Mouse (Mus musculus) kidney, adult 2 months (tissue): Measurements from ENCODE around the gene Prpf40b. TPM values are rescaled to one million over a fixed set of nuclear protein-coding genes. Genes with fewer than 3 reads are reported as not detected.

Experiments
- DNase-seq: peaks from one replicate; pipeline ENCODE4 v3.0.0; 2021
- H3K27ac ChIP-seq: fragments of 200-500 bp; 2 replicates; pipeline ENCODE4 v1.5.1; 2012; ENCODE audit warnings: low read depth, low read length, control low read depth, inconsistent platforms; ENCODE audit not compliant: insufficient read depth
- H3K27me3 ChIP-seq: fragments of 200-500 bp; replicated peaks from 2 replicates; pipeline ENCODE4 v1.6.1; 2012; ENCODE audit warnings: mild to moderate bottlenecking, moderate library complexity, low read length, inconsistent platforms; ENCODE audit not compliant: control insufficient read depth, insufficient read depth
- H3K36me3 ChIP-seq: fragments of 200-500 bp; 2 replicates; pipeline ENCODE4 v1.6.1; 2012; ENCODE audit warnings: mild to moderate bottlenecking, moderate library complexity, low read length, inconsistent platforms; ENCODE audit not compliant: control insufficient read depth, insufficient read depth
- H3K4me1 ChIP-seq: fragments of 200-500 bp; 2 replicates; pipeline ENCODE4 v1.6.1; 2011; ENCODE audit warnings: low read length; ENCODE audit not compliant: control insufficient read depth, insufficient read depth
- H3K4me3 ChIP-seq: fragments of 200-500 bp; 2 replicates; pipeline ENCODE4 v1.5.1; 2011; ENCODE audit warnings: mild to moderate bottlenecking, low read depth, low read length, control low read depth; ENCODE audit not compliant: insufficient read depth
- CTCF ChIP-seq: fragments of 200-500 bp; conservative IDR thresholded peaks from 2 replicates; pipeline ENCODE4 v1.5.1; 2011; ENCODE audit warnings: low read depth, mild to moderate bottlenecking, control low read depth, low read length, moderate library complexity, mixed read lengths; ENCODE audit not compliant: insufficient read depth, insufficient read length
- POLR2A ChIP-seq: fragments of 200-500 bp; IDR thresholded peaks from one replicate; pipeline ENCODE4 v1.6.1; 2011; ENCODE audit warnings: low read depth, low read length, control low read depth
- WGBS: fragments of 180-500 bp; shearing (Covaris S2); methylation state at CpG from one replicate; pipeline ENCODE4 v1.1.7; 2018; 5-methylcytosine and 5-hydroxymethylcytosine counted together
- polyA plus RNA-seq: library from polyadenylated mRNA; depleted of rRNA; stranded (reverse); fragments of >200 nt; gene quantifications from 2 replicates; pipeline ENCODE4 v1.2.3, GENCODE M21; 2012

Prpf40b gene
- polyA plus RNA-seq, 1 experiment = 48.0 TPM

DNA sequence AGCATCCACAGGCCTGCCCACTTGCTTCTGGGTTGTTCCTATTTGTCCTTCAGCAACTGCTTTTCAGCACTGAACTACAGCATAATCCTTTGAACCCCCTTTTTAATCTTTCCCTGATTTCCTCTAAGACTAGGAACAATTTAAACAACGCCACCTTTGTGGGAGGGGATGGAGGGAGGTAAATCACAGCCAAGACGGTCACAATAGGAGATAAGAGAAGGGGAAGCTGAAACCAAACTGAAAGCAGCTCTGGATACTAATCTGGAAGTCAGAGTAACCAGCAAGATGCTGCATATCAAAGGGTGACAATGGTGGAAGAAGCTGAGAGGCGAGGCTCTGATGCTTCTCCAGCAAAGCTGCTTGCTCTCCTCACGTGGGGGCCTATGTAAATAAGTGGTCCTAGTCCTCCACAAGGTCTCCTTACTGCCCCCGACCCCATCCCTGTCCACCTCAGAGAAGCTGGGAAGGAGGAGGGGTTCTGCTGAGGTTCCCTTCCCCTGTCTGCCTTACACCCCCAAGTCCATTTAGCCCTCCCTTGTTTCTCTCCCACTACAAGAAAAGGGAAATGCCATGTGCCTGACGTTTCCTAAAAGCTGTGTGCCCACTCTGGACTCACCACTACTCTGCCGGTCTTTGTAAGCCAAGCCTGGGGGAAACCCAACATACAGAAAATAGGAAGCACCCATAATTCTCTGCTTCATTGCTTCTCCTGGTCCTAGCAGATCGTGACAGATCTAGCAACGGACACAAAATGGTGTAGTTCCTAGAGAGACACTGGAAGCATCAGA is 47.5 kb downstream of the Prpf40b start:
- H3K27ac ChIP-seq = 0 out of 2 replicates have a peak overlapping the region, but pooled peaks have one; percentile 2
- H3K27me3 ChIP-seq = no peaks in the 10 kb centered on the region
- peaks cover 5% of the 10 kb centered on the region for H3K4me1 ChIP-seq
- H3K4me3 ChIP-seq = no peak overlapping the region
- WGBS = 62% methylated on average over 9 of the region's 9 CpGs
- H3K36me3 ChIP-seq = no peaks in the 10 kb centered on the region
- DNase-seq = no peak
- TF ChIP-seq CTCF = no peak
- no peak for TF ChIP-seq POLR2A

DNA sequence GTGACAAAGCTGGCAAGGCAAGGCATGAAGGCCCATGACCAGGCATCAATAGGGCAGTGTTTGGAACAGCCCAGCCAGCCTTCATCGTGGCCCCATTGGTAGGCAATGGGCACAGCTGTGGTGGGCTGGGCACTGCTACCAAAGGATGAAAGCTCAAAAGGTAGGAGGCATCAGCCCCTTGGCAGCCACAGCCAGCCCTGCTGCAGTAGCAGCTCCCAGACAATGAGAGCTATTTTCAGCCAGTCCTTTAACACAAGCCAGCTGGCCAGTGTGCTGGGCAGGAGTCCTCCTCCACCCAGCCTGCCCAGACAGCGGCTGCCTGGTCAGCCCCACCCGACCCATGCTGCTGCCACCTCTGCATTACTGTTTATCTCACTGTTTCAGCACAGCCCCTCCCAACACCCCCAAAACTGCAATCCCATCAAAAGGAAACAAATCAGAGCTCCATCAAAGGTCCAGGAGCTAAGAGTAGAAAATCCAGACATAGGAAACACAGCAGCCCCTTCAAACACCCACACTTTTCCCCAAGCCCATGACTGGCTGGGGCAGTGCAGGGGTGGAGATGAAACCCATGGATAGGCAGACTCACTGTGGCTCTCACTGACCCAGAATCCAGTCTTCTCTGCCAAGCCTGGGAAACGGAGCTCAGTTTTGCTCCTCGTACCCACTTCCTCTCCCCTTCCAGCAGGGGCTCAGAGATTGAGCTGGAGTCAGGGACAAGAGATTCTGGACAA is 48.7 kb downstream of the Prpf40b start:
- Histone ChIP-seq H3K36me3 (no peaks in the 10 kb centered on the region), H3K4me3 (no peak overlapping the region), H3K4me1 (peaks cover 3% of the 10 kb centered on the region), H3K27ac (peak overlapping the region; percentile 22), H3K27me3 (no peaks in the 10 kb centered on the region)
- TF ChIP-seq POLR2A (no peak), CTCF (no peak)
- WGBS = 53% methylated on average over 5 of the region's 5 CpGs
- peak; percentile 55 for DNase-seq

DNA sequence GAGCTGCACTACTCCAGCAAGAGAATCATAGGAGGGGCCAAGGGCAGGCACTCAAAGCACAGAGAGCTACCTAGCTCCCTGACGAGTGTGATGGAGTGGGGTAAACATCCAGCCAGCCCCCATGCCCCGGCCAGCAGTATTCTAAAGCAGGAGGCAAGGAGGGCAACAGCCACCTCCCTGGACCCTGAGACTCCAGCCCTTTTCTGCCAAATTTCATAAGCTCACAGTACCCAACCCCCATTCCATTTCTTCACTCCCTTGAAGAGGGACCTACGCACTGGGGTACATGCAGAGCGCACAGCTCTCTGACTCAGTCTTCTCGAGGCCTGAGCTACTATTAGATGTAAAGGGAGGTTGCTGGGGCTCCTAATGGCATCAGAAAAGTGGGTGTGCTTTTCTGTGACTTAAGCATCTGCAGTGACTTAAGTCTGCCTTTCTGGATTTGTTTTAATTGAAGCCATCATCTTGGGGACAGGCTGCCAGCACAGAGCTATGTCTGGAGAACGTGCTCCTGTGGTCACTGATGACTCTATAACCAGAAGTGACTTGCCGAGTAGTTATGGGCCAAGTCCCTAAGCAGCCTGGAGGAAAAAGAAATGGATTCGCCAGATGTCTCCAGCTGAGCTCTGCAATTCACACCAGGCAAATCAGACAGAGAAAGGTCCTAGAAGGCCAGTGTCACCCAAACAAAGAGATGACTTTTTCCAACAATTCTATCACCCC is 49.4 kb downstream of the Prpf40b start:
- Histone ChIP-seq H3K36me3 (no peaks in the 10 kb centered on the region), H3K27ac (peak overlapping the region; percentile 22), H3K4me3 (no peak overlapping the region), H3K27me3 (no peaks in the 10 kb centered on the region), H3K4me1 (peaks cover 3% of the 10 kb centered on the region)
- TF ChIP-seq CTCF (no peak), POLR2A (no peak)
- DNase-seq = no peak
- 65% methylated on average over 8 of the region's 8 CpGs for WGBS

DNA sequence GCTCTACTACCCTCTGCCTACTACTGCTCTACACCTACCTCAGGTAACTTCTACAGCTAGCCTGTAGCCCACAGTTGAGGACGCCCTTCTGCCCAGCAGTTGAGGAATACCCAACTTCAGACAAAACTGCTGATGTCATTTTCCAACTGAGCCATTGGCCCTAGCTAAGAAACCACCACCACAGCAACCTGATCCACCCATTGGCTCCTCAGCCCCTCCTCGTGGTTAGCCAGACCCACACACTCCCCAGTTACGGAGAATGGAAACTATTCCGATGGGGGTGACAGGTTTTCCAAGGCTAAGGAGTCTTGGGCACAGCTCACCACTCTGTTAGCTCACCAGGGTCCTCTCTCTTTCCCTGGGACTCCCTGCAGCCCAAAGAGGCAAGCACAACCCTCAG is 50.1 kb downstream of the Prpf40b start:
- Histone ChIP-seq H3K4me1 (no peaks in the 10 kb centered on the region), H3K27ac (no peak overlapping the region), H3K4me3 (no peak overlapping the region), H3K27me3 (no peaks in the 10 kb centered on the region), H3K36me3 (no peaks in the 10 kb centered on the region)
- 70% methylated on average over 4 of the region's 4 CpGs for WGBS
- no peak for TF ChIP-seq CTCF
- no peak for TF ChIP-seq POLR2A
- no peak for DNase-seq

DNA sequence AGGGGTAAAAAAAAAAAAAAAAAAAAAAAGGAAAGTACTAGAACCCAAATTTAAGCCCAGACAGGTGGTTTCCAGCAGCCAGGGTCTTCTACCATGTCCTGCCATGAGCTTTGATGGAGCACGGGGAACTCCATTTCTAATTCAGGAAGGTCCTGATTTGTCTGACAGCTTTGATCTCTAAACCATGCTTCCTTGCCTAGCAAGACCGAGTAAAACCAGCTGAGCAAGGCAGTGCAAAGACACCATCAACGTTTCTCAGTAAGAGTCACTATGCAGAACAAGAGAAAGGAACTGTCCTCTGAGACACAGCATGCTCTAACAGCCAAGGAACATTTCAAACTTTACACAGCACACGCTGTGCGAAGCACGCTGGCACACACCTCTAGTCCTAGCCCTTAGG is 56.7 kb downstream of the Prpf40b start:
- Histone ChIP-seq H3K36me3 (no peaks in the 10 kb centered on the region), H3K4me3 (no peak overlapping the region), H3K27ac (no peak overlapping the region), H3K4me1 (no peaks in the 10 kb centered on the region), H3K27me3 (no peaks in the 10 kb centered on the region)
- DNase-seq = no peak
- no peak for TF ChIP-seq POLR2A
- TF ChIP-seq CTCF = no peak
- WGBS = 62% methylated on average over 6 of the region's 6 CpGs

DNA sequence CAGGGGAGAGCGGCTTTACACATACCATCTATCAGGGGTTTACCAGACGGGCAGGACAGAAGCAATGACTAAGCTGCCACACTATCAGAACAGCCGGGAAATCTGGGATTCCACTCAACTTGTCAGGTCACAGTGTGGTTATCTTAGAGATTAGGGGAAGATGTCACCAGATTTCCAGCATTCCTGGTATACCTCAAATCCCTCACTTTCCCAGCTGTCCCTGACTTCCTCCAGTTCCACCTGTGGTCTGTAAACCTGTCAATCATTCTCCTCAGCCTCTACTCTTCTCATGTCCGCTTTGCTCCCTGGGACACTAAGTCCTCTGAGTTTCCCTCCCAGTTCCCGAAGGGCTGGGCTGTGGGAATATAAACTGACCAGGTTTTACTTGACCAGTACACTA is 57.4 kb downstream of the Prpf40b start:
- DNase-seq = no peak
- no peaks in the 10 kb centered on the region for H3K36me3 ChIP-seq
- H3K4me1 ChIP-seq = no peaks in the 10 kb centered on the region
- WGBS = 72% methylated on average over 5 of the region's 5 CpGs
- H3K4me3 ChIP-seq = no peak overlapping the region
- TF ChIP-seq CTCF = no peak
- TF ChIP-seq POLR2A = no peak
- no peak overlapping the region for H3K27ac ChIP-seq
- H3K27me3 ChIP-seq = no peaks in the 10 kb centered on the region

DNA sequence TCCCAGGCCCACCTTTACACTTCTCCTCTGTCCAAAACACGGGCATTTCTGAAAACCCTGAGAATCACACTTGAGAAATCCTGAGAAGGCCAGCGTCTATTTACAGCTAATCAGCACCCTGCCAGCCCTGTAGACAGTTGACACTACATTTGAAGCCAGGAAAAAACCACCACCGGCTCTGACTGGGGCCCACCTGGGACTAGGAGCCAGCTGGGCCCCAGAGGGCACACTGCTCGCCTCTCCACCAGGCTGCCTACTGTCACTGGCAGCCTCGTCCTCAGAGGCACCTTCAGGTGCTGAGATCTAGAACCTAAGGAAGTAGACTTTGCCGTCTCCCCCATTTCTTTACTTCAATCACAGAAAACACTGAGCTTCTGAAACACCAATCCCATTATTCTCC is 60.8 kb downstream of the Prpf40b start:
- Histone ChIP-seq H3K27ac (no peak overlapping the region), H3K4me1 (peaks cover 3% of the 10 kb centered on the region), H3K27me3 (no peaks in the 10 kb centered on the region), H3K36me3 (no peaks in the 10 kb centered on the region), H3K4me3 (no peak overlapping the region)
- no peak for DNase-seq
- TF ChIP-seq CTCF = no peak
- TF ChIP-seq POLR2A = no peak
- WGBS = 70% methylated on average over 6 of the region's 6 CpGs
